Mouse (Mus musculus): ENCODE results near the gene Rrp1.

GRCm38 (mm10) chr10:78383567-78383966 is 29.3 kb downstream of the Rrp1 start:
- TF ChIP-seq CTCF (IDR thresholded peaks at IDR 0.05; ENCODE audit: control insufficient read depth, insufficient read depth, insufficient replicate concordance, low read depth, low read length) (no peak), POLR2A (IDR thresholded peaks at IDR 0.05; ENCODE audit: control insufficient read depth, low read depth, low read length) (no peak)

All from testis, adult 2 months (tissue).